Mouse (Mus musculus) heart, postnatal 0 days (tissue): Measurements from ENCODE around the gene Elovl7.
A peak's percentile ranks its signal among the peaks of the same experiment; 100 is the strongest.

ENCODE experiments used
- CTCF ChIP-seq: IDR thresholded peaks from 2 replicates; pipeline ENCODE4 v1.5.1; 2016; ENCODE audit warnings: antibody characterized with exemption, control low read depth, low read depth
- EP300 ChIP-seq: IDR thresholded peaks from 2 replicates; pipeline ENCODE4 v1.6.1; 2016; ENCODE audit warnings: antibody characterized with exemption, low read depth

GRCm38 (mm10) chr13:108300346-108300950 lies 86.2 kb downstream of the Elovl7 start:
- peak; percentile 17; the same call in 1 of the 2 replicates for TF ChIP-seq CTCF
- no peak for TF ChIP-seq EP300
